In genomic region chr1:133347226-133347625, GRCm38 (mm10) we compare ENCODE assay signal across 32 mouse cellular contexts. TPM values are rescaled to one million over a fixed set of nuclear protein-coding genes. Genes with fewer than 3 reads are reported as not detected.
DNase-seq lines count a peak whose midpoint lies in the region; ATAC-seq and TF ChIP-seq lines count a peak whose summit lies in the region.
"Had no signal": no experiment of that assay in that cellular context is flagged by ENCODE, and none has a peak within 500 bp of the region (broad histone marks: within the 10 kb centered on the region; RNA-seq: fewer than 3 reads in every experiment).

No protein-coding gene starts in this region.

- 67% methylated on average over 3 of the region's 3 CpGs for WGBS in liver, postnatal 0 days (ENCODE audit: insufficient replicate concordance)
- WGBS in bone marrow, adult 2 months, result 77% methylated on average over 3 of the region's 3 CpGs
- 66% methylated on average over 3 of the region's 3 CpGs for WGBS in intestine, postnatal 0 days
- WGBS in midbrain, embryonic 14.5 days, result 80% methylated on average over 3 of the region's 3 CpGs
- 93% methylated on average over 3 of the region's 3 CpGs for WGBS in cerebellum, adult 2 months

- no peak for TF ChIP-seq EP300 in liver, postnatal 0 days (IDR thresholded peaks at IDR 0.05; ENCODE audit: low read depth)

- no peak for DNase-seq in liver, postnatal 0 days
- DNase-seq in liver, result no peak
- DNase-seq in ES-CJ7 (ENCODE audit: low read depth, low spot score), result peak; percentile 53
- DNase-seq in midbrain, embryonic 14.5 days, result no peak
- no peak for DNase-seq in cerebellum, adult 2 months
- DNase-seq in layer of hippocampus, postnatal 14 days (ENCODE audit: low spot score in 2 of 2), result no peak
- DNase-seq: cerebellum, adult 11-12 months; cerebellum, adult 9-10 months; cerebellum, postnatal 25 days; gastrocnemius, postnatal 25 days; heart, postnatal 10 days; heart, postnatal 36 days had no signal

- no peaks in the 10 kb centered on the region for H3K9me3 ChIP-seq in liver, postnatal 0 days (ENCODE audit: low read length)
- no peaks in the 10 kb centered on the region for H3K9me3 ChIP-seq in intestine, postnatal 0 days (ENCODE audit: control insufficient read depth)
- no peaks in the 10 kb centered on the region for H3K9me3 ChIP-seq in midbrain, embryonic 14.5 days (ENCODE audit: control insufficient read depth, low read length)
- H3K9me3 ChIP-seq: embryonic facial prominence, embryonic 12.5 days; embryonic facial prominence, embryonic 15.5 days; forebrain, embryonic 15.5 days; heart, embryonic 15.5 days; hindbrain, embryonic 10.5 days; hindbrain, embryonic 13.5 days had no signal

- H3K27me3 ChIP-seq in liver, postnatal 0 days (ENCODE audit: insufficient read depth, low read length), result no peaks in the 10 kb centered on the region
- no peaks in the 10 kb centered on the region for H3K27me3 ChIP-seq in intestine, postnatal 0 days (replicated peaks; ENCODE audit: control insufficient read depth, insufficient read depth, low read length)
- no peaks in the 10 kb centered on the region for H3K27me3 ChIP-seq in midbrain, embryonic 14.5 days (ENCODE audit: control insufficient read depth, insufficient read depth, low read length)
- no peaks in the 10 kb centered on the region for H3K27me3 ChIP-seq in cerebellum, adult 2 months (ENCODE audit: control insufficient read depth, insufficient read depth, low read length)
- H3K27me3 ChIP-seq: embryonic facial prominence, embryonic 12.5 days; embryonic facial prominence, embryonic 15.5 days; forebrain, embryonic 12.5 days; forebrain, embryonic 15.5 days; hindbrain, embryonic 13.5 days had no signal

- no peaks in the 10 kb centered on the region for H3K36me3 ChIP-seq in liver, postnatal 0 days (replicated peaks; ENCODE audit: insufficient read depth, low read length)
- H3K36me3 ChIP-seq in intestine, postnatal 0 days (ENCODE audit: control insufficient read depth, insufficient read depth), result no peaks in the 10 kb centered on the region
- H3K36me3 ChIP-seq in midbrain, embryonic 14.5 days (ENCODE audit: control insufficient read depth, insufficient read depth, low read length), result no peaks in the 10 kb centered on the region
- H3K36me3 ChIP-seq: embryonic facial prominence, embryonic 12.5 days; embryonic facial prominence, embryonic 15.5 days; forebrain, embryonic 12.5 days; forebrain, embryonic 15.5 days; heart, embryonic 12.5 days; heart, embryonic 15.5 days; hindbrain, embryonic 10.5 days; hindbrain, embryonic 13.5 days had no signal

- no peak for ATAC-seq in liver, postnatal 0 days
- no peak for ATAC-seq in intestine, postnatal 0 days
- no peak for ATAC-seq in midbrain, embryonic 14.5 days (ENCODE audit: low FRiP score, low TSS enrichment)
- ATAC-seq: forebrain, embryonic 15.5 days; hindbrain, embryonic 16.5 days had no signal

- H3K9ac ChIP-seq in liver, postnatal 0 days (replicated peaks), result no peak overlapping the region
- H3K9ac ChIP-seq in intestine, postnatal 0 days (ENCODE audit: low read depth, low read length), result no peak overlapping the region
- no peak overlapping the region for H3K9ac ChIP-seq in midbrain, embryonic 14.5 days (replicated peaks; ENCODE audit: low read length)
- H3K9ac ChIP-seq: embryonic facial prominence, embryonic 12.5 days; embryonic facial prominence, embryonic 15.5 days; forebrain, embryonic 12.5 days; forebrain, embryonic 15.5 days; heart, embryonic 12.5 days; heart, embryonic 15.5 days; hindbrain, embryonic 13.5 days had no signal

- H3K4me1 ChIP-seq in liver, postnatal 0 days (ENCODE audit: insufficient read depth), result peaks cover 13% of the 10 kb centered on the region
- H3K4me1 ChIP-seq in bone marrow, adult 2 months (ENCODE audit: control insufficient read depth, insufficient read depth, low read length), result peaks cover 3% of the 10 kb centered on the region
- no peaks in the 10 kb centered on the region; the same call in 1 of the 2 replicates for H3K4me1 ChIP-seq in intestine, postnatal 0 days (replicated peaks; ENCODE audit: control insufficient read depth, insufficient read depth, low read length)
- H3K4me1 ChIP-seq in midbrain, embryonic 14.5 days (ENCODE audit: control insufficient read depth, insufficient read depth, low read length), result 0 out of 2 replicates have a peak, but pooled peaks cover 4% of the 10 kb centered on the region
- no peaks in the 10 kb centered on the region for H3K4me1 ChIP-seq in cerebellum, adult 2 months (ENCODE audit: control insufficient read depth, insufficient read depth, low read length)
- H3K4me1 ChIP-seq: embryonic facial prominence, embryonic 12.5 days; embryonic facial prominence, embryonic 15.5 days; forebrain, embryonic 12.5 days had no signal

- peak overlapping the region; percentile 59 for H3K27ac ChIP-seq in liver, postnatal 0 days (ENCODE audit: low read depth)
- H3K27ac ChIP-seq in bone marrow, adult 2 months (ENCODE audit: control insufficient read depth, insufficient read depth, low read depth, low read length, poor library complexity), result peak overlapping the region; percentile 77
- H3K27ac ChIP-seq in intestine, postnatal 0 days (ENCODE audit: low read depth, low read length), result peak overlapping the region; percentile 83
- H3K27ac ChIP-seq in midbrain, embryonic 14.5 days (replicated peaks; ENCODE audit: low read depth, low read length), result no peak overlapping the region
- no peak overlapping the region for H3K27ac ChIP-seq in cerebellum, adult 2 months (ENCODE audit: insufficient read depth, low read length)
- H3K27ac ChIP-seq: embryonic facial prominence, embryonic 12.5 days; embryonic facial prominence, embryonic 15.5 days; forebrain, embryonic 12.5 days; forebrain, embryonic 15.5 days; heart, embryonic 15.5 days; hindbrain, embryonic 10.5 days; hindbrain, embryonic 13.5 days had no signal

- H3K4me2 ChIP-seq in liver, postnatal 0 days (ENCODE audit: low read depth, low read length), result no peak overlapping the region
- no peak overlapping the region for H3K4me2 ChIP-seq in intestine, postnatal 0 days (replicated peaks; ENCODE audit: low read depth)
- H3K4me2 ChIP-seq in midbrain, embryonic 14.5 days (ENCODE audit: low read length), result no peak overlapping the region
- H3K4me2 ChIP-seq: embryonic facial prominence, embryonic 12.5 days; embryonic facial prominence, embryonic 15.5 days; forebrain, embryonic 12.5 days; forebrain, embryonic 15.5 days; heart, embryonic 12.5 days; heart, embryonic 15.5 days; hindbrain, embryonic 13.5 days had no signal

- no peak for TF ChIP-seq CTCF in liver, postnatal 0 days (IDR thresholded peaks at IDR 0.05; ENCODE audit: low read depth)
- no peak for TF ChIP-seq CTCF in bone marrow, adult 2 months (IDR thresholded peaks at IDR 0.05; ENCODE audit: control insufficient read depth, insufficient read depth, low read length)
- no peak for TF ChIP-seq CTCF in intestine, postnatal 0 days (IDR thresholded peaks at IDR 0.05; ENCODE audit: low read depth)
- TF ChIP-seq CTCF in cerebellum, adult 2 months (IDR thresholded peaks at IDR 0.05; ENCODE audit: borderline replicate concordance, insufficient read depth, low read depth, low read length), result no peak

- TF ChIP-seq POLR2A in bone marrow, adult 2 months (IDR thresholded peaks at IDR 0.05; ENCODE audit: borderline replicate concordance, control insufficient read depth, low read depth, low read length), result no peak
- no peak for TF ChIP-seq POLR2A in cerebellum, adult 2 months (IDR thresholded peaks at IDR 0.05; ENCODE audit: borderline replicate concordance, insufficient read depth, low read length)

- no peak overlapping the region for H3K4me3 ChIP-seq in liver, postnatal 0 days (ENCODE audit: low read depth, low read length)
- H3K4me3 ChIP-seq in bone marrow, adult 2 months (replicated peaks; ENCODE audit: control insufficient read depth, low read depth, low read length), result no peak overlapping the region
- H3K4me3 ChIP-seq in intestine, postnatal 0 days (ENCODE audit: low read depth, low read length), result no peak overlapping the region
- H3K4me3 ChIP-seq in midbrain, embryonic 14.5 days (replicated peaks; ENCODE audit: low read depth, low read length), result no peak overlapping the region
- no peak overlapping the region for H3K4me3 ChIP-seq in cerebellum, adult 2 months (replicated peaks; ENCODE audit: insufficient read depth, low read depth, low read length)
- H3K4me3 ChIP-seq: embryonic facial prominence, embryonic 12.5 days; embryonic facial prominence, embryonic 15.5 days; forebrain, embryonic 12.5 days; forebrain, embryonic 15.5 days; heart, embryonic 12.5 days; heart, embryonic 15.5 days; hindbrain, embryonic 10.5 days; hindbrain, embryonic 13.5 days had no signal

RNA-seq across cellular contexts. Expression of gene Ren1, which starts 3.1 kb away (rescaled TPM):
- polyA plus RNA-seq in liver, postnatal 0 days (2015; fragmentation: Nextera tagmentation; extraction: Ambion mirVana), result 0.64 and 0.88 TPM in 2 replicates
- not detected in 2 replicates for polyA plus RNA-seq in bone marrow, adult 2 months (2011; ENCODE audit: insufficient read depth, insufficient read length, low replicate concordance, missing spikeins)
- polyA plus RNA-seq in intestine, postnatal 0 days (2015; fragmentation: Nextera tagmentation; extraction: Ambion mirVana), result 4.3 and 5.7 TPM in 2 replicates
- polyA plus RNA-seq in midbrain, embryonic 14.5 days (2014; fragmentation: Nextera tagmentation; extraction: Ambion mirVana), result not detected in 2 replicates
- 0.08 and 0.13 TPM in 2 replicates for polyA plus RNA-seq in cerebellum, adult 2 months (2012; rRNA removed)
- total RNA-seq in layer of hippocampus, postnatal 14 days (2021), result under 1 TPM in 1 of 2 experiments, not detected in 1; 0.28 TPM
- total RNA-seq: common myeloid progenitor, adult 5-6 weeks; gastrocnemius, adult 8-10 months; gastrocnemius, postnatal 25 days; heart, adult 18-20 months had no signal
- polyA plus RNA-seq: forebrain, embryonic 12.5 days; forebrain, embryonic 15.5 days had no signal

RNA-seq across cellular contexts. Expression of gene Etnk2, which starts 16.1 kb away (rescaled TPM):
- polyA plus RNA-seq in liver, postnatal 0 days (2015; fragmentation: Nextera tagmentation; extraction: Ambion mirVana), result 39.5 and 39.6 TPM in 2 replicates
- 1.3 TPM in 1 of 2 replicates, not detected in the other for polyA plus RNA-seq in bone marrow, adult 2 months (2011; ENCODE audit: insufficient read depth, insufficient read length, low replicate concordance, missing spikeins)
- polyA plus RNA-seq in intestine, postnatal 0 days (2015; fragmentation: Nextera tagmentation; extraction: Ambion mirVana), result 6.0 and 6.2 TPM in 2 replicates
- 11.2 and 15.6 TPM in 2 replicates for polyA plus RNA-seq in midbrain, embryonic 14.5 days (2014; fragmentation: Nextera tagmentation; extraction: Ambion mirVana)
- 5.0 and 5.6 TPM in 2 replicates for polyA plus RNA-seq in cerebellum, adult 2 months (2012; rRNA removed)
- 1 to 10 TPM; 5.3 to 5.9 TPM for total RNA-seq in layer of hippocampus, postnatal 14 days (2021)
- total RNA-seq: common myeloid progenitor, adult 5-6 weeks had no signal

RNA-seq across cellular contexts. Expression of gene Kiss1, which starts 25.6 kb away (rescaled TPM):
- not detected in 2 replicates for polyA plus RNA-seq in liver, postnatal 0 days (2015; fragmentation: Nextera tagmentation; extraction: Ambion mirVana)
- not detected in 2 replicates for polyA plus RNA-seq in bone marrow, adult 2 months (2011; ENCODE audit: insufficient read depth, insufficient read length, low replicate concordance, missing spikeins)
- polyA plus RNA-seq in intestine, postnatal 0 days (2015; fragmentation: Nextera tagmentation; extraction: Ambion mirVana), result not detected in 2 replicates
- polyA plus RNA-seq in midbrain, embryonic 14.5 days (2014; fragmentation: Nextera tagmentation; extraction: Ambion mirVana), result not detected in 2 replicates
- not detected in 2 replicates for polyA plus RNA-seq in cerebellum, adult 2 months (2012; rRNA removed)
- not detected for total RNA-seq in layer of hippocampus, postnatal 14 days (2021)
- total RNA-seq: adrenal gland, adult 18-20 months; adrenal gland, postnatal 10 days; CH12.LX; common myeloid progenitor, adult 5-6 weeks; gastrocnemius, adult 8-10 months; gastrocnemius, postnatal 25 days; heart, adult 18-20 months; heart, postnatal 10 days; heart, postnatal 36 days; MEL had no signal
- polyA plus RNA-seq: brain, embryonic 14.5 days; embryonic facial prominence, embryonic 12.5 days; forebrain, embryonic 12.5 days; forebrain, embryonic 15.5 days; gonadal fat pad, adult 2 months; heart, embryonic 12.5 days; heart, embryonic 15.5 days; hindbrain, embryonic 10.5 days; hindbrain, embryonic 16.5 days had no signal

RNA-seq across cellular contexts. Expression of gene Golt1a, which starts 37.6 kb away (rescaled TPM):
- 30.8 and 41.9 TPM in 2 replicates for polyA plus RNA-seq in liver, postnatal 0 days (2015; fragmentation: Nextera tagmentation; extraction: Ambion mirVana)
- polyA plus RNA-seq in bone marrow, adult 2 months (2011; ENCODE audit: insufficient read depth, insufficient read length, low replicate concordance, missing spikeins), result not detected in 2 replicates
- 164 and 187 TPM in 2 replicates for polyA plus RNA-seq in intestine, postnatal 0 days (2015; fragmentation: Nextera tagmentation; extraction: Ambion mirVana)
- polyA plus RNA-seq in midbrain, embryonic 14.5 days (2014; fragmentation: Nextera tagmentation; extraction: Ambion mirVana), result not detected in 2 replicates
- not detected in 2 replicates for polyA plus RNA-seq in cerebellum, adult 2 months (2012; rRNA removed)
- total RNA-seq in layer of hippocampus, postnatal 14 days (2021), result not detected
- total RNA-seq: CH12.LX; common myeloid progenitor, adult 5-6 weeks; gastrocnemius, adult 8-10 months; gastrocnemius, postnatal 25 days; heart, adult 18-20 months; heart, postnatal 10 days; heart, postnatal 36 days; MEL had no signal
- polyA plus RNA-seq: brain, embryonic 14.5 days; embryonic facial prominence, embryonic 12.5 days; forebrain, embryonic 12.5 days; heart, embryonic 12.5 days; heart, embryonic 15.5 days; hindbrain, embryonic 10.5 days; hindbrain, embryonic 13.5 days; hindbrain, embryonic 16.5 days had no signal

Comparison
In these comparisons a context has a peak if more than half of its experiments do, and no peak if none do; other contexts are left out.
1. H3K27ac ChIP-seq: peak in liver, postnatal 0 days (single experiment), bone marrow, adult 2 months (single experiment) and intestine, postnatal 0 days (single experiment); none in midbrain, embryonic 14.5 days (single experiment) and cerebellum, adult 2 months (single experiment).